Mouse (Mus musculus): Measurements from ENCODE around the gene Jph3. TPM values are rescaled to one million over a fixed set of nuclear protein-coding genes. Genes with fewer than 3 reads are reported as not detected.

Jph3 gene
- polyA plus RNA-seq, 1 experiment from 2014 or later = 0.21 TPM

DNA sequence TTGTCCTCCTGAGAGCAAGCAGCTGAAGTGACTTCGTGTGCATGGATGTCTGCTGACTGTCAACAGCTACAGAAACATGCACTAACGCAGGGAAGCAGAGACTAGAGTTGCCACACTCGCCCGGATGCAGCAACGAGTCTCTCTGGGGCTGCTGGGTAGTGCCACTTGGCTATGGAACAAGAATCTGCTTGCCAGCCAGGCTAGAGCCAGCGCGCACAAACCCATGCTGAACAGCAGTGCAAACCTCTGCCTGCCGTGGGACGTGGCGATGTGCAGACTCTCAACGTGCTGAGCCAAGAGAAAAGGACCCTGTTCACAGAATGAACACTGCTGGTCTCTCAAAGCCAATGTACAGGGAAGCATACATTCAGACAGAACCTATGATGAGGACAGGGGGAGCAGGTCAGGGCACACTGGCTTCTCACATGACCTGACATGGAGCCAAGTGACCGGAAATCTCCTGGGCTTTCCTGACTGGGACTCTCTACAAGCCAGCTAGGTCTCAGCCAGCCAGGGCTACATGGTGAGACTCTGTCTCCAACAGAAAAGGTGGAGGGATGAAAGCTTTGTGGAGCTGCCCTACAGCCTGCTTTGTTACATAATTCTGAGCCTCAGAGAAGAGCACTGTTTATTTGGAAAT is 82.6 kb downstream of the Jph3 start:
- 85% methylated on average over 12 of the region's 12 CpGs for WGBS
- Histone ChIP-seq H3K27ac (no peak overlapping the region), H3K4me1 (replicated peaks) (peaks cover 10% of the 10 kb centered on the region; the same call in 1 of the 2 replicates), H3K27me3 (no peaks in the 10 kb centered on the region), H3K9ac (no peak overlapping the region), H3K4me3 (no peak overlapping the region), H3K9me3 (replicated peaks) (no peaks in the 10 kb centered on the region), H3K4me2 (no peak overlapping the region), H3K36me3 (peaks cover 21% of the 10 kb centered on the region)
- no peak for ATAC-seq (replicated peaks; ENCODE audit: insufficient number of reproducible peaks, insufficient read depth, low FRiP score, low read depth)

DNA sequence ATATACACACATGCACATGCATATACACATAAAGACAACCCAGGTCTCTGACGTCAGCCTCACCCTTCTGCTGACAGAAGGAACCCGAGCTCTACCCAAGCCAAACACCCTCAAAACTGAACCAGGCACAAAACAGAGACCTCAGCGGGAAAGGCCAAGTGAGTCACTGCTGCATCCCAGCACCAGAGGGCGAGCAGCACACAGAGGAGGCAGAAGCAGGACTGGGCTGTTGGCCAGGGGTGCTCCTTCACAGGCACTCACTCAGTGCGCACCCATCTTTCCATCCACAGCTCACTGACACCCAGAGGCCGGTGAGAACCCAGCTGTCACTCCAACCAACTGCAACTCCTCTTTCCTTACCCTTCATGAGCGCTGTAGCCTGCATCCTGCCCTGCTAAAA is 88.8 kb downstream of the Jph3 start:
- H3K4me2 ChIP-seq = no peak overlapping the region
- H3K36me3 ChIP-seq = peaks cover 28% of the 10 kb centered on the region
- no peaks in the 10 kb centered on the region for H3K27me3 ChIP-seq
- no peak overlapping the region for H3K9ac ChIP-seq
- no peak overlapping the region for H3K4me3 ChIP-seq
- H3K4me1 ChIP-seq (replicated peaks) = no peaks in the 10 kb centered on the region
- H3K9me3 ChIP-seq (replicated peaks) = no peaks in the 10 kb centered on the region
- WGBS = 78% methylated on average over 7 of the region's 7 CpGs
- no peak overlapping the region for H3K27ac ChIP-seq
- no peak for ATAC-seq (replicated peaks; ENCODE audit: insufficient number of reproducible peaks, insufficient read depth, low FRiP score, low read depth)

DNA sequence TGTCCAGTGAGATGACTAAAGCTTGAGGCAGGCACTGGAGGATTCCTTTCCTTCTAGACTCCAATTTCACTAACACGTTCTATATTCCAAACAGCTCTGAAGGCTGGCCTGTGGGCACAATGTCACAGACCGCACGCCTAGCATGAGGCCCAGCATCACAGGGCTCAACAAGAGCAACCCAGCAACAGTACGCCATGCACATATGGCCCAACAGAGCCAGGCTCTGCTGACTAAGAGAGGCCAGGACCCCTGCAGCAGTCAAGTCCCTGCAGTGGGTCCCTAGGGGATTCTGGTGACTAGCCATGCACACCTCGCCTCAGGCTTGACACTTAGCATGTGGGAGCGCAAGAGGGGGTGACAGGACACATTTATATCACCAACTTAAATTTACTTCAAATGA is 91.4 kb downstream of the Jph3 start:
- Histone ChIP-seq H3K27ac (no peak overlapping the region), H3K9ac (no peak overlapping the region), H3K27me3 (no peaks in the 10 kb centered on the region), H3K9me3 (replicated peaks) (no peaks in the 10 kb centered on the region), H3K4me2 (no peak overlapping the region), H3K4me3 (no peak overlapping the region), H3K36me3 (peaks cover 16% of the 10 kb centered on the region; the same call in 1 of the 2 replicates), H3K4me1 (replicated peaks) (no peaks in the 10 kb centered on the region)
- 92% methylated on average over 6 of the region's 6 CpGs for WGBS
- no peak for ATAC-seq (replicated peaks; ENCODE audit: insufficient number of reproducible peaks, insufficient read depth, low FRiP score, low read depth)

DNA sequence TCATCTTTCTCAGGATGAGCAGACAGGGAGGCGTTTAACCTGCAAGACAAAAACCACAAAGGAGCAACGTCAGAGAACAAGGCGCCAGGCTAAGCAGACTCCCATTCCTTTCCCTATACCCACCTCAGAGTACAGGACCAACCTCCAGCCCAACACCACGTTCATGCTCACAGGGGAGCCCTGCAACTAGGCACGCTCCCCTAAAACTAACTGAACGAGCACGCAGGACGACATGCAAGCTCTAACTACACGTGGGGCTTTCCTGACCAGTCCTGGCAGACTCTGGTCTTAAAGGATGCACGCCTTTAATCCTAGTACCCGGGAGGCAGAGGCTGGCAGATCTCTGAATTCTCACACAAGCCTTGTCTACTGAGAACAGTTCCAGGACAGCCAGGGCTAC is 91.9 kb downstream of the Jph3 start:
- H3K4me2 ChIP-seq = no peak overlapping the region
- H3K4me3 ChIP-seq = no peak overlapping the region
- no peaks in the 10 kb centered on the region for H3K27me3 ChIP-seq
- peaks cover 16% of the 10 kb centered on the region; the same call in 1 of the 2 replicates for H3K36me3 ChIP-seq
- no peak overlapping the region for H3K27ac ChIP-seq
- ATAC-seq (replicated peaks; ENCODE audit: insufficient number of reproducible peaks, insufficient read depth, low FRiP score, low read depth) = no peak
- no peak overlapping the region for H3K9ac ChIP-seq
- H3K9me3 ChIP-seq (replicated peaks) = no peaks in the 10 kb centered on the region
- no peaks in the 10 kb centered on the region for H3K4me1 ChIP-seq (replicated peaks)
- 87% methylated on average over 11 of the region's 11 CpGs for WGBS

DNA sequence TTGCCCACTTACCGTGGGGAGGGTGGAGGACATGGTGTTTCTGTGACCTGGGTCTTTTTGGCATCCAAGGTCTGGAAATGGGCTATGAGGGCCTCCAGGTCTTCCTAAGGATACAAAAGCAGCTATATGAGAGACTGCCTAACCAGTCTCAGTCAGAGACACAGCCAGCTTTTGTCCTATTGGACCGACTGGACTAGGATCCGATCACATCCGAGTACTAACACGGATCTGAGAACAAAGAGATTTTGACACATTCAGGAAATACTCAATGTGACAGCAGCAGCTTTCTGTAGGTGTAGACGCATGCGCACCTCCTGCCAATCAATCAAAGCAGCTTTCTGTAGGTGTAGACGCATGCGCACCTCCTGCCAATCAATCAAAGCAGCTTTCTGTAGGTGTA is 92.3 kb downstream of the Jph3 start:
- no peaks in the 10 kb centered on the region for H3K4me1 ChIP-seq (replicated peaks)
- peaks cover 16% of the 10 kb centered on the region; the same call in 1 of the 2 replicates for H3K36me3 ChIP-seq
- no peak overlapping the region for H3K27ac ChIP-seq
- 88% methylated on average over 9 of the region's 9 CpGs for WGBS
- ATAC-seq (replicated peaks; ENCODE audit: insufficient number of reproducible peaks, insufficient read depth, low FRiP score, low read depth) = no peak
- no peak overlapping the region for H3K4me2 ChIP-seq
- H3K27me3 ChIP-seq = no peaks in the 10 kb centered on the region
- H3K4me3 ChIP-seq = no peak overlapping the region
- no peak overlapping the region for H3K9ac ChIP-seq
- H3K9me3 ChIP-seq (replicated peaks) = no peaks in the 10 kb centered on the region

DNA sequence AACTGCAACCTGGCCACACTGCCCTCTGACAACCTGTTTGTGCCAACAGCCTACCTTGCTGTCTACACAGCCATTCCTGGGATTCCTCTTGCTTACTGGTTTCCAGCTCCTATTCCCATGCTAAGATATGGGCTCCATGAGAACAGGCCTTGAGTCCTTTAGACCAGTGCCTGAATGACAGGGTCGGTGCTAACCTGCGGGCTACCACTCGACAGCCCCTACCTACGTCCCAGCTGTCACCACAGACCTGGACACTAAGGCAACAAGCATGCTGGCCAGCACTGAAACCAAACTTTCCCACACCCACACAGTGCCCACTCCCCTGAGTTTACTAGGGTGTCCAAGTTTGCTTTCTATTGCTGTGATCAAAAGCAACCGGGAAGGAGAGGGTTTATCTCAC is 98.3 kb downstream of the Jph3 start:
- Histone ChIP-seq H3K4me1 (replicated peaks) (peaks cover 18% of the 10 kb centered on the region), H3K4me3 (peak overlapping the region; percentile 77; the same call in 1 of the 2 replicates), H3K36me3 (no peaks in the 10 kb centered on the region), H3K9me3 (replicated peaks) (no peaks in the 10 kb centered on the region), H3K9ac (no peak overlapping the region), H3K27me3 (no peaks in the 10 kb centered on the region), H3K4me2 (peak overlapping the region; percentile 86; the same call in 1 of the 2 replicates), H3K27ac (no peak overlapping the region)
- no peak for ATAC-seq (replicated peaks; ENCODE audit: insufficient number of reproducible peaks, insufficient read depth, low FRiP score, low read depth)
- WGBS = 86% methylated on average over 5 of the region's 5 CpGs

DNA sequence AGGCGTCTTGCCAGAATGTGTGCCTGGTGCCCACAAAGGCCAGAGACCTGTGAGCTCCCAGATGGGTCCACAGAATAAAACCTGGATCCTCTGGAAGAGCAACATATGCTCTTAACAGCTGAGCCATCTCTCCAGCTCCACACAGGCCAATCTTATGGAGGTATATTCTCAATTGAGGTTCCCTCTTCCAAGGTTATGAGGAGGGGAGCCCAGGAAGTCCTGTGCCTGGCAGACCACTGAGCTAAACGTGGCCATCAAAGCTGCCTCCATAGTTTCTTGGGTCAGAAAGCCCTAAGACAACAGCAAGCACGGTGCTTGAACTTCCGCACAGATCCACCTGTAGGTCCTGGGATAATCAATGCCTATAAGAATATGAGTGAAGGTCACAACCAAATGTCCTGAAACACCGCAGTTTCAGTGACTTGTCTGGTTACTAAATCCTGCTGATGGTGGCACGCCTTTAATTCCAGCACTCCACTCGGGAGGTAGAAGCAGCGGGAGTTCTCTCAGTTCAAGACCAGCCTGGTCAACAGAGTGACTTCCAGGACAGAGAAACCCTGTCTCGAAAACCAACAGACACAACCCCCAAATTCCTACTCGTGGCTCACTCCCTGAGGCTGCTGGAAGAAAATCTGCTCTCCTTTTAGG is 99.1 kb downstream of the Jph3 start:
- H3K4me2 ChIP-seq = peak overlapping the region; percentile 86
- ATAC-seq (replicated peaks; ENCODE audit: insufficient number of reproducible peaks, insufficient read depth, low FRiP score, low read depth) = no peak
- peak overlapping the region; percentile 77 for H3K4me3 ChIP-seq
- H3K36me3 ChIP-seq = no peaks in the 10 kb centered on the region
- H3K9me3 ChIP-seq (replicated peaks) = no peaks in the 10 kb centered on the region
- H3K9ac ChIP-seq = peak overlapping the region; percentile 72
- H3K27me3 ChIP-seq = no peaks in the 10 kb centered on the region
- no peak overlapping the region for H3K27ac ChIP-seq
- 29% methylated on average over 10 of the region's 10 CpGs for WGBS
- H3K4me1 ChIP-seq (replicated peaks) = peaks cover 18% of the 10 kb centered on the region

DNA sequence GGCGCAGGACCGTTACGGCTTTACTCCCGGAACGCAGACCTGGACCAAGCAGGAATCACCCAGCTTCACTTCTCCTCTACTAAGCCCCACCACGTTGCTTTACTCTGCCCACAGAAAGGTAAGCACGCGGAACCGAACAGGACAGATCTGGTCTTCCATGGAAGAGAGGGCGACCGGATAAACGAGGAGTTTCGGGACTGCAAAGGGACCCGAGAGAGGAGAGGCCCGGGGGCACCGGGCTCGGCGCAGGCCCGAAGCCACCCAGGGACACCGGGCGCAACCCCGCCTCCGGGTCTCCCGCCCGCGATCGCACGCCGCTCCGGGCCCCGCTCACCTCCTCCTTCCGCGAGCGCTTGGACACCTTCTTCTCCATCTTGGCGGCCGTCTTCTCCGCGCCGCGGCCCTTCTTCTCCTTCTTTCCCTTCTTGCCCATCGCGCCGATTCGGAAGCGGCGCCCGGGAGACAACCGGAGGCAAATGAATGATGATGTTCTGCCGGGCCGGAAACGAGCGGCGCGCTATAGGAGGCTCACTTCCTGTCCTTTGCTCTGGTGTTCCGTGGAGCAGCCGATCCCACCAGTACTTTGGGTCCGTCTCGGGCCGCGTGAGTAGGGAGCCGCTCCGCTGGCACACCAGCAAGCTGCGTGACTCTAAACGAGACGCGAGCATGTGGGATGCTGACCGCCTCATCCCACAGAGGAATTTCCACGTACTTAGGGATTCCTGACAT is 99.8 kb downstream of the Jph3 start, which contains the start of gene Klhdc4:
Gene Klhdc4 (minus strand): TSS at position 522 of the 729 bp plus-strand sequence.
- H3K4me3 ChIP-seq = peak within 1 kb of the TSS; percentile 77
- peaks cover 18% of the 10 kb centered on the region for H3K4me1 ChIP-seq (replicated peaks)
- H3K36me3 ChIP-seq = no peaks in the 10 kb centered on the region
- H3K4me2 ChIP-seq = peak within 1 kb of the TSS; percentile 86
- H3K9ac ChIP-seq = peak within 1 kb of the TSS; percentile 72
- H3K27me3 ChIP-seq = no peaks in the 10 kb centered on the region
- peak within 1 kb of the TSS; percentile 33 for H3K27ac ChIP-seq
- ATAC-seq (replicated peaks; ENCODE audit: insufficient number of reproducible peaks, insufficient read depth, low FRiP score, low read depth) = peak; percentile 94
- no peaks in the 10 kb centered on the region for H3K9me3 ChIP-seq (replicated peaks)
- WGBS = under 1% methylated on average over 68 of the region's 68 CpGs

DNA sequence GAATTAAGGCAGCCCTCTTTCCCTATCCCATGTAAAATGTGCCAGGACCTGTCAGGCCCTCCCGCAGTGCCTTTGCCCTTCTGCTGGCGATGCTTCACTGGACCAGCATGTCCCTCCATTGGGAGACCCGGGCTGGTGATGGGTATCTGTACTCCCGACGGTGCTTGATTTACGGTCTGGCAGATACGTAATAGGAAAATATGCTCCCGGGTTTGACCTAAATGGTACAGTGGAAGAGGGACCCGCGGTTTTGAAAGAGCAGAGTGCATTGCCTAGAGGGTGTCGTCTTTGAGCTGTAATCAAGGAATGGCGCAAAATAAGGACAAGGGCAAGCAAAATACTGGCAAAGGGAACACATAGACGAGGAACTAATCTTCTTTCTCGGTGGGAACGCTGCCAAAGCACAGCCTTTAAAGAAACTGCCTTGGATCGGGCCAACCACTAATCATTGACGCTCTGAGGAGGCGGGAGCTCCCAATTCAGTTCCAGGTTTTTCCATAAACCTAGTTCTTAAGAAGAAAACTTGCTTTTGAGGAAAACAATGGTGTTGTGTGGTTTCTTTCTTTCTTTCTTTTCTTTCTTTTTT is 100.4 kb downstream of the Jph3 start:
- peaks cover 18% of the 10 kb centered on the region for H3K4me1 ChIP-seq (replicated peaks)
- H3K4me3 ChIP-seq = peak overlapping the region; percentile 77
- H3K9me3 ChIP-seq (replicated peaks) = no peaks in the 10 kb centered on the region
- ATAC-seq (replicated peaks; ENCODE audit: insufficient number of reproducible peaks, insufficient read depth, low FRiP score, low read depth) = peak; percentile 66
- H3K4me2 ChIP-seq = peak overlapping the region; percentile 86
- peak overlapping the region; percentile 72 for H3K9ac ChIP-seq
- 17% methylated on average over 18 of the region's 18 CpGs for WGBS
- no peaks in the 10 kb centered on the region for H3K36me3 ChIP-seq
- H3K27me3 ChIP-seq = no peaks in the 10 kb centered on the region
- H3K27ac ChIP-seq = peak overlapping the region; percentile 33

DNA sequence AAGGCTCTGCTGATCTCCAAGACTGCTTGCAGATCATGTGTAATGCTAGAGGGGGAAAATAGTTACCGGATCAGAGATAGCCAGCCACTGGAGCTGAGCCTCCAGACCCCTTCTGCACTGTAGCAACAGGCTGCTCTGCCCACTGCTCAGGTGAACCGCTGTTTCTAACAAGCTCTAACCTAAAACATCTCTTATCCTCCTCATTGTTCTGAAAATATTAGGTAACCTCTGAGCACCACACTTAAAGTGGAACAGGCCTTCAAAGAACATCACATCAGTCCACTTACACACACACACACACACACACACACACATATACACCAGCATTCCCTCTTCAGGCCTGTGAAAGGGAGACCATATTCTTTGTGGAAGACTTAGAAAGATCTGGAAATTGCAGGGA is 102.6 kb downstream of the Jph3 start:
- no peak overlapping the region for H3K27ac ChIP-seq
- no peak overlapping the region for H3K4me2 ChIP-seq
- H3K36me3 ChIP-seq = no peaks in the 10 kb centered on the region
- no peaks in the 10 kb centered on the region for H3K27me3 ChIP-seq
- 71% methylated on average over 2 of the region's 2 CpGs for WGBS
- H3K9ac ChIP-seq = no peak overlapping the region
- H3K4me1 ChIP-seq (replicated peaks) = peaks cover 18% of the 10 kb centered on the region
- no peak for ATAC-seq (replicated peaks; ENCODE audit: insufficient number of reproducible peaks, insufficient read depth, low FRiP score, low read depth)
- H3K4me3 ChIP-seq = no peak overlapping the region
- H3K9me3 ChIP-seq (replicated peaks) = no peaks in the 10 kb centered on the region

DNA sequence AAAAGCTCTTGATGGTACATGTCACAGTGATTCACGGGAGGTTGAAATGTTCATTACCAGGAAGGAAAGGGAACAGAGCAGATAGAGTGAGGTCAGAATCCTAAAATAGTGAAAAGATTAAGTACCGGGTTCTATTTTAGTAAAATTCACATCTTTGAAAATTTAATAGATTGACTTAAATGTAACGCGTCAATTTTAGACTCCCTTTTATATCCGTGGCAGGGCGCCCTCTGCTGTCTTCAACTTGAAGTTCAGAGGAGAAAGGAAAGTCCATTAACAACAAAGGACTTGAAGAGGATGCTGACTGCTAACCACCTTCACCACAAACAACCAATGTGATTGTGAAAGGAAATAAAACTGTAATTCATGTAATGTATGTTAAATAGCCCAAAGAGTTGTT is 103.1 kb downstream of the Jph3 start:
- 10% methylated on average over 6 of the region's 6 CpGs for WGBS
- Histone ChIP-seq H3K9me3 (replicated peaks) (no peaks in the 10 kb centered on the region), H3K27me3 (no peaks in the 10 kb centered on the region), H3K36me3 (no peaks in the 10 kb centered on the region), H3K4me3 (peak overlapping the region; percentile 29; the same call in 1 of the 2 replicates), H3K27ac (no peak overlapping the region), H3K9ac (no peak overlapping the region), H3K4me2 (no peak overlapping the region), H3K4me1 (replicated peaks) (peaks cover 18% of the 10 kb centered on the region)
- ATAC-seq (replicated peaks; ENCODE audit: insufficient number of reproducible peaks, insufficient read depth, low FRiP score, low read depth) = no peak
